Mouse (Mus musculus): Measurements from ENCODE around the gene Epo.

GRCm38 (mm10) chr5:137476964-137477363 lies 56.1 kb downstream of the Epo start, which contains the start of gene Zan:
- TF ChIP-seq POLR2A (IDR thresholded peaks at IDR 0.05; ENCODE audit: low read depth, low read length) (no peak), CTCF (IDR thresholded peaks at IDR 0.05; ENCODE audit: extremely low read depth, insufficient read depth, insufficient read length, insufficient replicate concordance) (no peak)

Measured in spleen, adult 2 months (tissue).